Mouse (Mus musculus) neural tube, embryonic 15.5 days (tissue): ENCODE data around the gene Focad. TPM values are rescaled to one million over a fixed set of nuclear protein-coding genes. Genes with fewer than 3 reads are reported as not detected.

Source experiments
- ATAC-seq: fragments of 200-750 bp; cut with Nextera tagmentation; 2 replicates; pipeline ENCODE4 v1.8.0; 2017; ENCODE audit warnings: mild to moderate bottlenecking, moderate TSS enrichment, moderate library complexity; ENCODE audit not compliant: low FRiP score
- H3K27ac ChIP-seq: fragments of 300-500 bp; sonication (generic); replicated peaks from 2 replicates; pipeline ENCODE4 v1.5.1; 2015; ENCODE audit warnings: mild to moderate bottlenecking, inconsistent platforms
- H3K27me3 ChIP-seq: fragments of 300-500 bp; sonication (generic); replicated peaks from 2 replicates; pipeline ENCODE4 v1.6.1; 2015; ENCODE audit warnings: inconsistent platforms
- H3K36me3 ChIP-seq: fragments of 300-500 bp; sonication (generic); 2 replicates; pipeline ENCODE4 v1.6.1; 2015; ENCODE audit warnings: inconsistent platforms
- H3K4me1 ChIP-seq: fragments of 300-500 bp; sonication (generic); 2 replicates; pipeline ENCODE4 v1.6.1; 2015; ENCODE audit warnings: inconsistent platforms
- H3K4me2 ChIP-seq: fragments of 300-500 bp; sonication (generic); 2 replicates; pipeline ENCODE4 v1.6.1; 2015; ENCODE audit warnings: inconsistent platforms, mild to moderate bottlenecking, moderate library complexity
- H3K4me3 ChIP-seq: fragments of 300-500 bp; sonication (generic); replicated peaks from 2 replicates; pipeline ENCODE4 v1.5.1; 2015; ENCODE audit warnings: mild to moderate bottlenecking, inconsistent platforms
- H3K9ac ChIP-seq: fragments of 300-500 bp; sonication (generic); replicated peaks from 2 replicates; pipeline ENCODE4 v1.6.1; 2015; ENCODE audit warnings: mild to moderate bottlenecking, inconsistent platforms
- H3K9me3 ChIP-seq: fragments of 300-500 bp; sonication (generic); replicated peaks from 2 replicates; pipeline ENCODE4 v1.6.1; 2016; ENCODE audit warnings: inconsistent platforms
- WGBS: fragments of 180-500 bp; shearing (Covaris S2); methylation state at CpG from one replicate; pipeline ENCODE4 v1.1.7; 2015; ENCODE audit warnings: mixed read lengths; 5-methylcytosine and 5-hydroxymethylcytosine counted together
- polyA plus RNA-seq: library from polyadenylated mRNA; unstranded; fragments of >200 nt; fragmentation: Nextera tagmentation; extraction: Ambion mirVana; gene quantifications from 2 replicates; pipeline ENCODE4 v1.2.1, GENCODE M21; 2015

Gene Focad
- polyA plus RNA-seq, 1 experiment from 2014 or later: 12.2 TPM

DNA sequence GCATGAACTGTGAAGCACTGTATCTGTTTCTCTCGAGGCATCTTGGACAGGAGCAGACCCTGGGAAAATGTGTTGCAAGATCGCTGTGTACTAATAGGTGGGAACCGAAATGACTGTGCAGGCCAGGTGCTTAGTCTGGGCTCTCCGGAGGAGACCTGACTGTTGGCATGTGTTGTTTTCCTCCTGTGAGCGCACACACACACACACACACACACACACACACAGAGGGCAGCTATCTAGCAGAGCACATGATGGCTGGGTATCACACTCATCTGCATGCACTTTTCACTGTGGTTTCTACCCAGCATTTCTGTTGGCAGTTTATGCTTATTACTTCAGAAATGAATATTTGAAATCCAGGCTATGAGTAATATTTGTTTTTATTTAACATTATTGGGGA, 231.0 kb downstream of the Focad start:
- no peaks in the 10 kb centered on the region for H3K36me3 ChIP-seq
- H3K9ac ChIP-seq: no peak overlapping the region
- no peaks in the 10 kb centered on the region for H3K4me1 ChIP-seq
- H3K27me3 ChIP-seq: no peaks in the 10 kb centered on the region
- no peak for ATAC-seq
- no peaks in the 10 kb centered on the region for H3K9me3 ChIP-seq
- H3K27ac ChIP-seq: no peak overlapping the region
- H3K4me3 ChIP-seq: no peak overlapping the region
- no peak overlapping the region for H3K4me2 ChIP-seq
- 90% methylated on average over 5 of the region's 5 CpGs for WGBS

DNA sequence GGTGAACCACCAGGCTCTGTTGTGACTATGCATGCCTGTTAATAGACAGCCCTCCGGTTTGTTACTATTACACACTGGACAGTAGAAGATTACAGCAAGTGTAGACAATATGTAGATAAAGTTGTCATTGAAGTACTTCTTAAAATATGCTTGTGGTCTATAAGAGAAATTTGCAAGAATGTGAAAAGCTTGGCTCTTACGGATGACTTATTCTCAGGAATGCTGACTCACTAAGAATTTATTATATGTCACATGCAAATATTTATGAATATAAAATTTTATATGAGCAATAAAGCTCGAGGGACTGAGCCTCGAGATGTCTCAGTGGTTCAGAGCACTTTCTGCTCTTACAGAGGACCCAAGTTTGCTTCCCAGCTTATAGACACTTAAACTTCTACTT, 240.1 kb downstream of the Focad start:
- H3K9me3 ChIP-seq: no peaks in the 10 kb centered on the region
- ATAC-seq: no peak
- WGBS: 78% methylated on average over 4 of the region's 4 CpGs
- H3K27ac ChIP-seq: no peak overlapping the region
- peaks cover 4% of the 10 kb centered on the region; the same call in 1 of the 2 replicates for H3K4me1 ChIP-seq
- H3K36me3 ChIP-seq: no peaks in the 10 kb centered on the region
- H3K4me2 ChIP-seq: no peak overlapping the region
- no peaks in the 10 kb centered on the region for H3K27me3 ChIP-seq
- H3K4me3 ChIP-seq: no peak overlapping the region
- H3K9ac ChIP-seq: no peak overlapping the region

DNA sequence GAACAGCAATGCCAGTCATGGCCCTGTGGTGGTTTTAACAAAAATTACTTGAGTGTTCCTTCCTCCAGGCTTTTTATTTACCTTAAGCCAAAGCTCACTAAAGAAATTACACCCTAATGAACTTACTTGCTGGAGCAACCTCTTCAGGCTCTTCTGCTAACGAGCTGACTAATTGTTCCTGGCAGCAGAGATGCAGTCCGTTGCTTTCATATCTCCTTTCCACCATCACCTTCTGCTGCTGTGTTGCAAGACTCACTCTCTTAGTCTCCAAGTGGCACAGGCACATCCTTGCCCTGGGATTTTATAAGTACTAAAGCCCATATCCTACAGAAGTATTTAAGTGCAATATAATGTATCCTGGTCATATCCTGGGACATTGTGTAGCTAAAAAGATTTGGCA, 242.3 kb downstream of the Focad start:
- no peaks in the 10 kb centered on the region for H3K36me3 ChIP-seq
- no peak for ATAC-seq
- no peak overlapping the region for H3K4me2 ChIP-seq
- no peaks in the 10 kb centered on the region for H3K27me3 ChIP-seq
- 44% methylated on average over 2 of the region's 2 CpGs for WGBS
- H3K9me3 ChIP-seq: no peaks in the 10 kb centered on the region
- H3K9ac ChIP-seq: no peak overlapping the region
- peaks cover 4% of the 10 kb centered on the region; the same call in 1 of the 2 replicates for H3K4me1 ChIP-seq
- no peak overlapping the region for H3K27ac ChIP-seq
- H3K4me3 ChIP-seq: no peak overlapping the region

GRCm38 (mm10) chr4:88337365-88337764, 242.9 kb downstream of the Focad start:
- Histone ChIP-seq H3K27me3 (no peaks in the 10 kb centered on the region), H3K4me1 (peaks cover 4% of the 10 kb centered on the region; the same call in 1 of the 2 replicates), H3K9ac (no peak overlapping the region), H3K4me2 (no peak overlapping the region), H3K36me3 (no peaks in the 10 kb centered on the region), H3K27ac (no peak overlapping the region), H3K9me3 (no peaks in the 10 kb centered on the region), H3K4me3 (no peak overlapping the region)
- 68% methylated on average over 2 of the region's 2 CpGs for WGBS
- ATAC-seq: no peak

GRCm38 (mm10) chr4:88338130-88338529, 243.7 kb downstream of the Focad start:
- Histone ChIP-seq H3K4me2 (no peak overlapping the region), H3K27me3 (no peaks in the 10 kb centered on the region), H3K9me3 (no peaks in the 10 kb centered on the region), H3K4me3 (no peak overlapping the region), H3K4me1 (peaks cover 4% of the 10 kb centered on the region; the same call in 1 of the 2 replicates), H3K9ac (no peak overlapping the region), H3K27ac (no peak overlapping the region), H3K36me3 (no peaks in the 10 kb centered on the region)
- peak; percentile 77 for ATAC-seq
- 41% methylated on average over 5 of the region's 5 CpGs for WGBS

- WGBS: 53% methylated on average over 11 of the region's 11 CpGs
- Histone ChIP-seq H3K4me1 (peaks cover 10% of the 10 kb centered on the region; the same call in 1 of the 2 replicates), H3K9me3 (no peaks in the 10 kb centered on the region), H3K27ac (peak overlapping the region; percentile 48), H3K27me3 (no peaks in the 10 kb centered on the region), H3K9ac (no peak overlapping the region), H3K4me3 (no peak overlapping the region), H3K4me2 (peak overlapping the region; percentile 22), H3K36me3 (no peaks in the 10 kb centered on the region)
- peak; percentile 69; the same call in 1 of the 2 replicates for ATAC-seq
Observed at GRCm38 (mm10) chr4:88344468-88344867, 250.0 kb downstream of the Focad start.

DNA sequence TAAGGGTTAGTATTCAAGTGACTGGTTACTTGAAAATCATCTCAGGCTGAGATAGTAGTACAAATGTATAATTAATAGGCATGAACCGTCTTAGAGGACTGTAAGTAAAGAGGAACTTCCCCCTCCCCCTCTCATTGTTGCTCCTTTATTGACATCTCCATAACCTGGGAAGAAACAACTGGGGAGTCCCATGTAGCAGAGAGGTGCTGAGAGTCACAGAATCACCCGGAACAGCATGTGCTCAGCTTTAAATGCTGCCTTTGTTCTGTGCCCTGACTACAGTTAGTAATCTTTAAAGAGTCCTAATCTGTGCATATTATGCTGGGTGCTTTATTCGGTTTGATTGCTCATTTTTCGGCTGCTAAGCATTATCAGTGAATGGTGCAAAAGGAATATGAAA, 250.6 kb downstream of the Focad start:
- no peak overlapping the region for H3K4me3 ChIP-seq
- H3K9me3 ChIP-seq: no peaks in the 10 kb centered on the region
- WGBS: 58% methylated on average over 4 of the region's 4 CpGs
- peaks cover 10% of the 10 kb centered on the region; the same call in 1 of the 2 replicates for H3K4me1 ChIP-seq
- no peaks in the 10 kb centered on the region for H3K36me3 ChIP-seq
- ATAC-seq: peak; percentile 31; the same call in 1 of the 2 replicates
- H3K27me3 ChIP-seq: no peaks in the 10 kb centered on the region
- no peak overlapping the region for H3K27ac ChIP-seq
- H3K4me2 ChIP-seq: no peak overlapping the region
- no peak overlapping the region for H3K9ac ChIP-seq

GRCm38 (mm10) chr4:88345938-88346337, 251.5 kb downstream of the Focad start:
- ATAC-seq: no peak
- H3K4me2 ChIP-seq: no peak overlapping the region
- WGBS: 78% methylated on average over 8 of the region's 8 CpGs
- H3K36me3 ChIP-seq: no peaks in the 10 kb centered on the region
- H3K27ac ChIP-seq: no peak overlapping the region
- H3K4me3 ChIP-seq: no peak overlapping the region
- no peaks in the 10 kb centered on the region for H3K9me3 ChIP-seq
- no peak overlapping the region for H3K9ac ChIP-seq
- peaks cover 10% of the 10 kb centered on the region; the same call in 1 of the 2 replicates for H3K4me1 ChIP-seq
- H3K27me3 ChIP-seq: no peaks in the 10 kb centered on the region

DNA sequence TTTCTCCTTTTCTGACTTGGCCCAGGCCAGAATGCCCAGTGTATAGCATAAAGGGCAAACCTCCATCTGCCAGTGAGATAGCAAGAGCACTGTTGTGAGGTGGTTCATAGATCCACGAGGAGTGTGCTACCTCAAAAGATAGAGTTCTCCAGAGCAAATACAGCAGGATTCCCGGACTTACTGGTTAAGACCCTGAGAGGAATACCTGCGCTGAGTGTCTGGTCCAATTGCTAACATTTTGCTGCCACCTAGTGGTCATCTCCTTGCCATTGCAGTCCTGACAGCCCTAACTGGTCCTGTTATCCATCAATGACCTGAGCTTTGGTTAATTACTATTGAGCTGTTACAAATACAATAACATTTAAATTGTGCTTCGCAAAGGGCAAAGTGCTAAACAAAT, 256.5 kb downstream of the Focad start:
- Histone ChIP-seq H3K4me3 (no peak overlapping the region), H3K36me3 (no peaks in the 10 kb centered on the region), H3K4me2 (no peak overlapping the region), H3K27me3 (no peaks in the 10 kb centered on the region), H3K9me3 (no peaks in the 10 kb centered on the region), H3K4me1 (no peaks in the 10 kb centered on the region), H3K27ac (no peak overlapping the region), H3K9ac (no peak overlapping the region)
- 1% methylated on average over 4 of the region's 4 CpGs for WGBS
- ATAC-seq: peak; percentile 84; the same call in 1 of the 2 replicates

DNA sequence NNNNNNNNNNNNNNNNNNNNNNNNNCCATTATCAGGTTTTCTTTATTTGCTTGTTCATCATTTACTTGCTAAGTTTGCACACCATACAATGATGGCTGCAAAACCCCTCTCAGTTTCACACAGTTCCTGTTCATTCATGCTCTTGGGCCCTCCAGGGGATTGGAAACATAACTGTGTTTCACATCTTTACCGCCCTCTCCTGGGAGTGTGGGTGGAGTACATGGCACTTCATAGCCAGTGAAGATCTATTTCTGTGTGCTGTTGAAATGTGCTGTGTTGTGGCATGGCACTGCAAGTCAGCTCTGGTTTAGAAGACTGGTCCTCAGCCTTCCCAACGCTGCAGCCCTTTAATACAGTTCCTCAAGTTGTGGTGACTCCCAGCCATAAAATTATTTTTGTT, 262.2 kb downstream of the Focad start:
- 79% methylated on average over 2 of the region's 2 CpGs for WGBS
- H3K4me2 ChIP-seq: no peak overlapping the region
- H3K36me3 ChIP-seq: peaks cover 3% of the 10 kb centered on the region; the same call in 1 of the 2 replicates
- no peak overlapping the region for H3K9ac ChIP-seq
- H3K4me3 ChIP-seq: no peak overlapping the region
- H3K4me1 ChIP-seq: no peaks in the 10 kb centered on the region
- H3K27ac ChIP-seq: no peak overlapping the region
- ATAC-seq: no peak
- H3K27me3 ChIP-seq: no peaks in the 10 kb centered on the region
- no peaks in the 10 kb centered on the region for H3K9me3 ChIP-seq

DNA sequence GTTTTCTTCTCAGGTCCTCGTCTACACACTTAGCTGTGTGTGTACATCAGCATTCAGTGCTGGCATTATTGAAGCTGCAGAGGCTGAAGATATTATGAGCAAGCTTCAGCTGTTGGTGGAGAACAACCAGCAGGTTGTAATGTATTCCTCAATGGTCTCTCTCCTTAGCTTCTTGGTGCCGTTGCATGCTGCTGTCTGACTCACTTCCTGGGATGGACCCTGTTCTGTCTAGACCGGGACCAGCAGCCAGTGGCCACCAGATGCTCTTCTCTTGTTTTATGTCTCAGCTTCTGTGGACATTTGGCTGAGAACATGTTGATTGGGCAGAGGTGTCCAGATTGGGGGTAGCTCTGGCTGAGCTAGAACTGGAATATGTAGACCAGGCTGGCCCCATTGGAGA, 263.0 kb downstream of the Focad start:
- no peak overlapping the region for H3K27ac ChIP-seq
- no peaks in the 10 kb centered on the region for H3K4me1 ChIP-seq
- ATAC-seq: no peak
- 89% methylated on average over 3 of the region's 3 CpGs for WGBS
- peaks cover 3% of the 10 kb centered on the region; the same call in 1 of the 2 replicates for H3K36me3 ChIP-seq
- no peak overlapping the region for H3K4me3 ChIP-seq
- no peaks in the 10 kb centered on the region for H3K9me3 ChIP-seq
- H3K9ac ChIP-seq: no peak overlapping the region
- no peaks in the 10 kb centered on the region for H3K27me3 ChIP-seq
- no peak overlapping the region for H3K4me2 ChIP-seq

- no peak overlapping the region for H3K27ac ChIP-seq
Observed at GRCm38 (mm10) chr4:88369951-88370350, 275.5 kb downstream of the Focad start.

More at GRCm38 (mm10) chr4:88369951-88370350, 275.5 kb downstream of the Focad start:
- WGBS: 82% methylated on average over 6 of the region's 6 CpGs
- Histone ChIP-seq H3K4me2 (no peak overlapping the region), H3K9me3 (no peaks in the 10 kb centered on the region), H3K27me3 (no peaks in the 10 kb centered on the region), H3K4me1 (no peaks in the 10 kb centered on the region), H3K9ac (no peak overlapping the region), H3K36me3 (peaks cover 7% of the 10 kb centered on the region; the same call in 1 of the 2 replicates), H3K4me3 (no peak overlapping the region)
- ATAC-seq: no peak
